Mouse (Mus musculus) myocyte (in vitro differentiated cells): ENCODE measurements around the gene Cep83.

ENCODE experiments used
- POLR2AphosphoS2 ChIP-seq: IDR thresholded peaks from one replicate; pipeline ENCODE4 v1.6.1; 2011; ENCODE audit warnings: low read depth, control low read depth; ENCODE audit not compliant: insufficient read length
- TCF12 ChIP-seq: IDR thresholded peaks from one replicate; pipeline ENCODE4 v1.6.1; 2011; ENCODE audit warnings: mild to moderate bottlenecking, control low read depth; ENCODE audit not compliant: poor library complexity, insufficient read depth, severe bottlenecking

GRCm38 (mm10) chr10:94668147-94668546, 20.3 kb upstream of the Cep83 start:
- no peak for TF ChIP-seq TCF12
- TF ChIP-seq POLR2AphosphoS2 = no peak
